Mouse (Mus musculus): ENCODE results near the gene Intu.

The Intu gene

GRCm38 (mm10) chr3:40531286-40532141 lies at the start of gene Intu:
Intu (plus strand) TSS chr3:40531286.
- DNase-seq (ENCODE audit: low spot score in 2 of 2) = peak; percentile 50 to 62

- no peak for DNase-seq (ENCODE audit: low spot score in 2 of 2)
Observed at GRCm38 (mm10) chr3:40483221-40483654, 47.8 kb upstream of the Intu start.

GRCm38 (mm10) chr3:40487381-40487780 lies 43.7 kb upstream of the Intu start:
- no peak for DNase-seq (ENCODE audit: low spot score in 2 of 2)

GRCm38 (mm10) chr3:40491742-40492141 lies 39.3 kb upstream of the Intu start:
- DNase-seq (ENCODE audit: low spot score in 2 of 2) = no peak

GRCm38 (mm10) chr3:40498898-40499297 lies 32.2 kb upstream of the Intu start:
- DNase-seq (ENCODE audit: low spot score in 2 of 2) = no peak

DNA sequence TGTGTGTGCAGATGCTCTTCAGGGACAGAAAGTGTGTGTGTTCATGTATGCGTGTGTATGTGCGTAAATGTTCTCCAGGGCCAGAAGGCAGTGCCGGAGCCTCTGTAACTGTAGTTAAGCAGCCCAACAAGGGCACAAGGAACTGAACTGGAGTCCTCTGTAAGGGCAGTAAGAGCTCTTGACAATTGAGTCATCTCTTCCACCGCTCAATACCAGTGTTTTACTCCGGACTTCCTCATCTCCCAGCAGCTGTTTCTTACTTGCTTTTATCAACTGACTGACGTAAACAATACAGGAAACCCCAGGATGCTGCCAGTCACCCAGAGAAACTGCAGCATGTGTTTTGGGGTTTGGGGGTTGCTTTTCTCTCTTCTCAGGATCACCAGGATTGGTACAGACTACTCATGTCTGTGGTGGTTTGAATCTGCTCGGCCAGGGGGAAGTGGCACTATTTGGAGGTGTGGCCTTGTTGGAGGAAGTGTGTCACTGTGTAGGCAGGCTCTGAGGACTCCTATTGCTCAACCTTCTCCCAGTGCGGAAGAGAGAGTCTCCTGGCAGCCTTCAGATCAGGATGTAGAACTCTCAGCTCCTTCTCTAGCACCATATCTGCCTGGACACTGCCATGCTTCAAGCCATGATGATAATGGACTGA lies 30.8 kb upstream of the Intu start:
- DNase-seq (ENCODE audit: low spot score in 2 of 2) = no peak

- no peak for DNase-seq (ENCODE audit: low spot score in 2 of 2)
Observed at GRCm38 (mm10) chr3:40504377-40504776, 26.7 kb upstream of the Intu start.

DNA sequence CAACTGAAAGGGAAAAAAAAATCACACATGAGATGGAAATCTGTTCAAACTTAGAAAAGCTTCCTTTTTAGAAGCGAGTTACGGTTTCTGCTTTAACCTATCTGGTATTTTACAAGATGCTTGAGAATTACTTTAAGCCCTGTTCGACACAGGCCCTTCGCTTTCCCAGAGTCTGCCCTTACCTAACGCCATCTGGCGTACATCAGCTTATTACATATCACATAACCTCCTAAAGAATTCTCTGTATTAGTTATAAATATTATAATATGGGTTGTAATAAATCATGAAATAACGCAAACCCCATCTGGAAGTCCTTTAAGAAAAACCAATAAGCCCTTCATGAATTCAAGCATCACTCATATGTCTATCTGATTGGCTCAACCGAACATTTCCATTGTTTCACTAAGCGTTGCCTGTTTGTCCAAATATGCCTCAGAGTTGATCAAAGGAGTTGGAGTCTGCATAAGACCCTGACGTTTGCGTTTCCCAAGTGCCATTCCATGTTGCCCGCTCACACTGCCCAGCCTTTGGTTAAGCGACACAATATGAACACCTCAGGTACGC lies 25.6 kb upstream of the Intu start:
- no peak for DNase-seq (ENCODE audit: low spot score in 2 of 2)

- no peak for DNase-seq (ENCODE audit: low spot score in 2 of 2)
Observed at GRCm38 (mm10) chr3:40508927-40509576, 22.0 kb upstream of the Intu start.

DNA sequence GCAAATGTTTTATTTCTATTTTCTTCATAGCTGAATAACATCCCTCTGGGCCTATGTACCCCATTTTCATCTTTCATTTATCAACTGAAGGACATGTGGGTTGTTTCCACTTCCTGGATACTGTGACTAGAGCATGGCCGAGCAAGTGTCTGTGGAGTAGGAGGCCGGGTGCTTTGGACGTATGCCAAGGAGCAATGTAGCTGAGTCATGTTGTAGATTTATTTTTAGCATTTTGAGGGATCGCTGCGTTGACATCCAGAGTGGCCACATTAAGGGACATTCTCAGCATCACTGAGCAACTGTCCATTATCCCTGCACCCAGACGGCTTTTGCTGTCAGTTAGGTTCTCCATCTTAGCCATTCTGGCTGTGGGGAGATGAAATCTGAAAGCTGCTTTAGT lies 20.5 kb upstream of the Intu start:
- DNase-seq (ENCODE audit: low spot score in 2 of 2) = no peak

DNA sequence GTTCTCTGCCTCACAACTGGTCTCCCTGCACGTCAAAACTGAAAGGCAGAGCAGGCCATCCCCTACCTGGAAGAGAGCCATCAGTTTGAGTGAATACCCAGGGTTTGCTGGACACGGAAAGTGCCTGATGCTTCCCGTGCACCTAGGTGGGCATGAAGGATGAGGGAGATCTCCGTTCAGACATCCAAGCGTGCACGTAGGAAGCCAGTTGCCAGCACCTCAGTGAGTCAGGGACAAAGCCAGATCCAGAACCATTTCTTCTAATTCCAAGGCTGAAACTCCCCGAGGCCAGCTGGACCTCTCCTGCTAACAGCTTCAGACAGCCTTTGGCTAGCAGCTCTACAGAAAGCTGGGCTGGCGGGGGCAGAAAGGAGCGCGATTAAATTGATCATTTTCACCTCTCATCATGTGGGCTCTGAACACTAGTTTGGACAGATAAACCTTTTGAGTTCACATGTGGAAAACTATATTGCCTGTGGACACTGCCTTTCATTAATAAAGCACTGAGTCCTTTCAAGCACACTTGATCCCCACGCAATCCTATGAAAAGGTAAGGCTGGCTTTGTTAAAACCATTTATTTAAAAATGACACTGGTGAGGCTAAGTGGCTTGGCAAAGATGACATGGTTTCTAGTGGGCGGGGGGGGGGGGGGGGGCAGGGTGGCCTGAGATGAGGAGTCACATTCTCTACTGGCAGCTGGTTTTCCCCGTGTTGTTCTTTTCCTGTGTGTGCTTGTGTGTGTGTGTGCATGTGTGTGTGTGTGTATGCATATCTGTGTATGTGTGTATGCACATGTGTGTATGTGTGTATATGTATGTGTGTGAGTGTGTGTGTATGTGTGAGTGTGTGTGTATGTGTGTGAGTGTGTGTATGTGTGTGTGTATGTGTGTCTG lies 17.9 kb upstream of the Intu start:
- DNase-seq (ENCODE audit: low spot score in 2 of 2) = no peak

DNA sequence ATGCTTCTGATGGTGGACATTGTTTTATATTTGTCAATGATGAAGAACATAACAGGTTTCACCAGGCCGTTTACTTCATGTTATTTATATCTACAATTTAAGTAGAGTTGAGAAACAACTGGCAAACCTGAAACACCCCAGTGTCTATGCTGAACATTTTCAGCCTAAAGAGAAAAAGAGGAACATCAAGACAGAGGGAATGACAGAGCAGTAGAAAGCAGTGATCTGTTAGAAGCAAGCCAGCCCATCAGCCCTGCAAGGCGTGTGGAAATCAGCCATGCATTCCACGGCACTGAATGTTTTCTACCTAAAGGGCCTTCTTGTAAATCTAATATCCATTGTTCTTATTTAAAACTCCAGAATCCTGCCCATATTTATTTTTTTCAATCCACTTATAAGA lies 12.8 kb upstream of the Intu start:
- DNase-seq (ENCODE audit: low spot score in 2 of 2) = no peak

GRCm38 (mm10) chr3:40519555-40519954 lies 11.5 kb upstream of the Intu start:
- DNase-seq (ENCODE audit: low spot score in 2 of 2) = no peak

DNA sequence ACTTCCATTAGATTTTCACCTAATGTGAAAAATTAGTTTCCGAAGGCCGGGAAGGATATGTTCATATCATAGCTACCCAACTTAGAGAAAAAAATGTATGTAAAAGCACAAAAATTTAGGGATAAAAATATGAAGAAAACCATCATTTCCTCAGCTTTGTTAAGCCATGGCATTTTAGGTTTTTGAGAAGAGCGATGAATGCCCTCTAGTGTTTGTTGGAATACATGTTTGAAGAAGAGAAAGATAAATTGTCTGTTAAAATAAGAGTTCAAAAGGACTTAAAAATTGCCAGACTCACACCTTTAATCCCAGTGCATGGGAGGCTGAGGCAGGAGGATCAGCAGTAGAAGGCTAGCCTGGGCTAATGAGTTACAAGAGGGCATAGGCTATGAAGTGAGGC lies 10.5 kb upstream of the Intu start:
- no peak for DNase-seq (ENCODE audit: low spot score in 2 of 2)

- DNase-seq (ENCODE audit: low spot score in 2 of 2) = no peak
Observed at GRCm38 (mm10) chr3:40522446-40522845, 8.6 kb upstream of the Intu start.

DNA sequence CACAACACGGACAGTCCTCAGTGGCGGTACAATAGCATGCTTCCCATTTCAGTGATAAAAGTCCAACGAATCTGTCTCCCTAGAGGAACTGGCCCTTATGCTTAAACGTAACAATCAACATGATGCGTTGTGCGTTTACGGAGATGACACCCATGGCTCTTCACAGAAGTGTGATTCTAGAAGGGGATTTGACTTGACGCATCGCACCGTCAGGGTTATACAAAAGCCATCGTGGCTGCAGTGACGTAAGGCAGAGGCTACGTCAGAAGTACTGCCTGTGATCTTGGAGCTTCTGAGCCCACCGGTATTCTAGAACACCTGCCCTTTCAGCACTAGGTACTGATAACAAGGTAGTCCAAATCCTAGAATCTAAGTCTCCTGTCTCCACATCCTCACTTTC lies 8.2 kb upstream of the Intu start:
- DNase-seq (ENCODE audit: low spot score in 2 of 2) = no peak

DNA sequence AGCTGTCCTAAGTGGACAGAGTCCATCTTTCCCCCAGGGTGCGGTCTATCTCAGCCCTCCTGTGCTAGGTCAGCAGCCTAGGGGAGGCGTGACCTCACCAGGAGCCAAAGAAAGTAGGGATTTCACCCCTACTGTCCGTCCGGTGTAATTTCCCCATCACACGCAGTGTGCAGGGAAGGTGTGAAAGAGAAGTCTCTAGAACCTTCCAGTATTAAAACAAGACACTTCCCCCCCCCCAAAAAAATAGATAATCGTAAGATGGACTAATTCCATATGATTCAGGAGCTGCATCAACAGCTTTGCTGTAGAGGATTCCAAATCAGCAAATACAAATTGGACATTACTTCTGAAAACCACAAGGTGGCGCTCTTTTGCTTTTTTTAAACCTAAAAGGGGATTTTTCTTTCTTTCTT lies 7.7 kb upstream of the Intu start:
- DNase-seq (ENCODE audit: low spot score in 2 of 2) = no peak

DNA sequence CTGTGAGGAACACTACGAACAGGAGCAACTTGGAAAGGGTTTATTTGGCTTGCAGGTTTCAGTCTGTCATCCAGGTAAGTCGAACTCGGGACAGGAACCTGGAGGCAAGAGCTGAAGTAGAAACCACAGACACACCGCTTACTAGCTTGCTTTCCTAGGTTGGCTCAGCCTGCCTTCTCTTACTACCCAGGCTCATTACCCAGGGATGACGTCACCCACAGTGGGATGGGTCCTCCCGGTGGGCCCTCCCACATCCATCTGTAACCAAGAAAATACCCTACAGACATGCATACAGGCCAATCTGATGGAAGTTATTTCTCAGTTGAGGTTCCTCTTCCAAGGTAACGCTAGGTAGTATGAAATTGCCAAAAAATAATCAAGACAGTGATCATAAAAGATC lies 6.2 kb upstream of the Intu start:
- no peak for DNase-seq (ENCODE audit: low spot score in 2 of 2)

DNA sequence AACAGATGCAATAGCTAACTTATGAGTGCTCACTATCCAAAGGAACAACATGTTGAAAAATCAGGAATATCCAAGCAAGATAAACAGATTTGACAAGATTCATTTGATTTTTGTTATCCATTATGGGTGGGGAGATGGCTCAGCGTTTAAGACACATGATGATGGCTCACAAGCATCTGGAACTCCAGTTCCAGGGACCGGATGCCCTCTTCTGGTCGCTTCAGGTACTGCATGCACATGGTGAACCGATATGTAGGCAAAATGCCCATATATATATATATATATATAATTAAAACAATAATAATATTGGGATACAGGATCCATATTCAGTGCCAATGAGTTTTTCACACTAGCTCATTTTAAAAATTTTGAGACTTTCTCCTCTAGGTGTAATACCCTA lies 5.7 kb upstream of the Intu start:
- peak in 1 of 2 experiments; percentile 50 for DNase-seq (ENCODE audit: low spot score in 2 of 2)

GRCm38 (mm10) chr3:40526095-40526494 lies 5.0 kb upstream of the Intu start:
- no peak for DNase-seq (ENCODE audit: low spot score in 2 of 2)

- no peak for DNase-seq (ENCODE audit: low spot score in 2 of 2)
Observed at GRCm38 (mm10) chr3:40527218-40527617, 3.9 kb upstream of the Intu start.
